Mouse (Mus musculus) liver, embryonic 16.5 days (tissue): ENCODE measurements around the gene Serpinb9b. TPM values are rescaled to one million over a fixed set of nuclear protein-coding genes. Genes with fewer than 3 reads are reported as not detected.

Source experiments
- ATAC-seq: fragments of 200-750 bp; cut with Nextera tagmentation; 2 replicates; pipeline ENCODE4 v1.8.0; 2017; ENCODE audit warnings: low read depth, mild to moderate bottlenecking, moderate number of reproducible peaks, moderate library complexity
- H3K27ac ChIP-seq: fragments of 300-500 bp; sonication (generic); 2 replicates; pipeline ENCODE4 v1.5.1; 2014; ENCODE audit warnings: mild to moderate bottlenecking, low read length
- H3K27me3 ChIP-seq: fragments of 300-500 bp; sonication (generic); 2 replicates; pipeline ENCODE4 v1.6.1; 2014; ENCODE audit warnings: low read depth, low read length, mixed read lengths; ENCODE audit not compliant: control insufficient read depth, insufficient read depth
- H3K36me3 ChIP-seq: fragments of 300-500 bp; sonication (generic); 2 replicates; pipeline ENCODE4 v1.6.1; 2014; ENCODE audit warnings: mild to moderate bottlenecking; ENCODE audit not compliant: control insufficient read depth, insufficient read depth
- H3K4me1 ChIP-seq: fragments of 300-500 bp; sonication (generic); 2 replicates; pipeline ENCODE4 v1.6.1; 2014; ENCODE audit warnings: low read depth, low read length, mixed read lengths; ENCODE audit not compliant: control insufficient read depth
- H3K4me2 ChIP-seq: fragments of 300-500 bp; sonication (generic); 2 replicates; pipeline ENCODE4 v1.6.1; 2014; ENCODE audit warnings: low read depth, low read length, mixed read lengths
- H3K4me3 ChIP-seq: fragments of 300-500 bp; sonication (generic); 2 replicates; pipeline ENCODE4 v1.5.1; 2014; ENCODE audit warnings: low read depth, mild to moderate bottlenecking, low read length
- H3K9ac ChIP-seq: fragments of 300-500 bp; sonication (generic); 2 replicates; pipeline ENCODE4 v1.6.1; 2014; ENCODE audit warnings: low read depth, low read length
- H3K9me3 ChIP-seq: fragments of 300-500 bp; sonication (generic); replicated peaks from 2 replicates; pipeline ENCODE4 v1.6.1; 2016; ENCODE audit warnings: low read length; ENCODE audit not compliant: control insufficient read depth
- WGBS: fragments of 180-500 bp; shearing (Covaris S2); extraction: QIAGEN DNeasy Blood & Tissue Kit; methylation state at CpG from one replicate; pipeline ENCODE4 v1.1.7; 2014; ENCODE audit not compliant: insufficient replicate concordance; 5-methylcytosine and 5-hydroxymethylcytosine counted together
- polyA plus RNA-seq: library from polyadenylated mRNA; unstranded; fragments of >200 nt; fragmentation: Nextera tagmentation; extraction: Ambion mirVana; gene quantifications from 2 replicates; pipeline ENCODE4 v1.2.1, GENCODE M21; 2015

Serpinb9b gene
- polyA plus RNA-seq, 1 experiment from 2014 or later: 0.05 TPM

DNA sequence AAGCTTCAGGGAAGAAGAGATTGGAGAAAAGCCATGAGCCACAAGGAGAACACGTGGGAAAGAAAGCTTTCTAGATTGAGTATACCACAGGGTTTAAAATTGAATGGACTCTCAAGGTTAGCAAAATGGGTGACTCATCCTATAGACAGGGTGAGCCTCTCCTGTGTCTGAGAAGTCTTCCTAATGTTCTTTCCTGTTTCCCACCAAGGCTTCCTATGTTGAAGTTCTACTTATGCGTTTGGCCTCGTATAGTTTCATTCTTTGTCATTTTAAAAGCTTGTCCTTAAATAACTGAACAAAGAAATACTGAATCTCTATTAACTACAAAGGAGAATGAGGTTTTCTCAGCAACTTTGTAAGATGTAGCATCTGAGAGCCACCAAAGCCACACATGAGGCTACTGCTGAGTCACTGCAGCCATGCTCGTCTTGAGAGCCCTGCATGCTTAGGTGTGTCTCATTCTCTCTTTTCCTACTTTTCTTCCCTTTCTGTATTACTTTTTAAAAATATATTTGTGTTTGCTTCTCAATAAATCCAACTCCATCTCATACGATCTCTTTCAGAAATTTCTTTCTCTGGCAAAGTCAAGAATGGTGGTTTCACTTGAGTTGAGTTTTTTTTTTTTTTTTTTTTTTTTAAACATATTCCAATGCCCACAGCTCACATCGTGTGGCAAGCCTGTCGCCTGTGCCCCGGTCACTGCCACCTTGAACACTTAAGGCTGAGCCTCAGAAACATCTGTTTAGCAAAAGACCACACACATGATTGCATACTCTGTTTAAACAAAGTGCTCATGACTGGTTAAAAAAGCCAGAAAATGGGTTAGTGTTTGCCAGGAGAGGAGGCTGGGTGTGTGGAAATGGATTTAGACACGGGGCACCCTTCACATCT, 23.4 kb upstream of the Serpinb9b start:
- 33% methylated on average over 9 of the region's 9 CpGs for WGBS
- Histone ChIP-seq H3K9me3 (no peaks in the 10 kb centered on the region), H3K4me1 (peaks cover 23% of the 10 kb centered on the region), H3K36me3 (no peaks in the 10 kb centered on the region), H3K4me3 (peak overlapping the region; percentile 66), H3K4me2 (peak overlapping the region; percentile 87), H3K27ac (peak overlapping the region; percentile 90), H3K9ac (peak overlapping the region; percentile 71), H3K27me3 (no peaks in the 10 kb centered on the region)
- ATAC-seq: peak; percentile 71

GRCm38 (mm10) chr13:33004414-33005105, 22.7 kb upstream of the Serpinb9b start:
- H3K27me3 ChIP-seq: no peaks in the 10 kb centered on the region
- no peaks in the 10 kb centered on the region for H3K9me3 ChIP-seq
- H3K4me1 ChIP-seq: peaks cover 23% of the 10 kb centered on the region
- H3K4me3 ChIP-seq: peak overlapping the region; percentile 66
- peak overlapping the region; percentile 87 for H3K4me2 ChIP-seq
- ATAC-seq: peak; percentile 92
- no peaks in the 10 kb centered on the region for H3K36me3 ChIP-seq
- H3K9ac ChIP-seq: peak overlapping the region; percentile 71
- 10% methylated on average over 12 of the region's 12 CpGs for WGBS
- H3K27ac ChIP-seq: peak overlapping the region; percentile 90

DNA sequence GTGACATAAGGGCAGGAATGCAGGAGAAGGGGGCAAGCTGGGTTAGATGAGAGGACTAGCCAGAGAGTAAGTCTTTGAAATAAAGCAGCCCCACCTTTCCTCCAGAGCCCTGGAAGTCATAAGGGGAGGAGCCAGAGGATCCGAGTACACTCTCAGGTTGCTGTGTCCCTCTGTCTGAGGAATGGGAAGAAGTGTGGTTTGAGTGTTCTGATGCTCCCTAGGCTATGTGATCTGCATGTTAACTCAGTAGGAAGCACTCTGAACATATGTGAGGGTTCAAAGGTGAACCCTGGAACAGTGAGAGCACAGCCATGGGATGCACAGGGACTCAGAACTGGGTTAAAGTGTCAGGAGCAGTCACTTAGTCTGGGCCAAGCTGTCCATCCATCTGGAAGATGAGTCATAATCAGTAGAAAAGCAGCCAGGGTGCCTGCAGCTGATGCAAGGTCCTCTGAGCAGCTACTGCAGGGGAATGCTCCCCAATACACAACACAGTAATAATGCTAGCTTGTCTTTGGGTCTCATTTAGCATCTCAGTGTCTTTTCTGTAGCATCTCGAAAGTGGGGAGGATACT, 21.6 kb upstream of the Serpinb9b start:
- no peaks in the 10 kb centered on the region for H3K27me3 ChIP-seq
- H3K4me2 ChIP-seq: peak overlapping the region; percentile 87; the same call in 1 of the 2 replicates
- H3K9ac ChIP-seq: no peak overlapping the region
- WGBS: 67% methylated on average over 2 of the region's 2 CpGs
- ATAC-seq: no peak
- no peaks in the 10 kb centered on the region for H3K36me3 ChIP-seq
- H3K4me1 ChIP-seq: peaks cover 23% of the 10 kb centered on the region
- peak overlapping the region; percentile 90; the same call in 1 of the 2 replicates for H3K27ac ChIP-seq
- no peak overlapping the region for H3K4me3 ChIP-seq
- H3K9me3 ChIP-seq: no peaks in the 10 kb centered on the region

- Histone ChIP-seq H3K4me1 (peaks cover 23% of the 10 kb centered on the region), H3K27ac (no peak overlapping the region), H3K36me3 (no peaks in the 10 kb centered on the region), H3K9me3 (no peaks in the 10 kb centered on the region), H3K4me2 (no peak overlapping the region), H3K9ac (no peak overlapping the region), H3K4me3 (no peak overlapping the region), H3K27me3 (no peaks in the 10 kb centered on the region)
- WGBS: 65% methylated on average over 3 of the region's 3 CpGs
- no peak for ATAC-seq
Measured at GRCm38 (mm10) chr13:33006555-33006954, 20.7 kb upstream of the Serpinb9b start.

DNA sequence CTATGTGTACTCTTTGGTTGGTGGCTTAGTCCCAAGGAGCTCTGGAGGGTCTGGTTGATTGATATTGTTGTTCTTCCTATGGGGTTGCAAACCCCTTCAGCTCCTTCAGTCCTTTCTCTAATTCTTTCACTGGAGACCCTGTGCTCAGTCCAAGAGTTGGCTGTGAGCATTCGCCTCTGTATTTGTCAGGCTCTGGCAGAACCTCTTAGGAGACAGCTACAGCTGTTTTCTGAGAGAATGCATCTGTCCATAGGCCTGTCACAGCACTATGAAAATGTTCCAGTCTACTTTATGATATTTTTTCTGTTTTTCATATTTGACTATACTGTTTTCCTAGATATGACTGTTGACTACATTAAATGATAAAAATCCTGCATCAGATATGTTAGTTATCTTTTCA, 14.8 kb upstream of the Serpinb9b start:
- Histone ChIP-seq H3K36me3 (no peaks in the 10 kb centered on the region), H3K4me1 (no peaks in the 10 kb centered on the region), H3K27ac (no peak overlapping the region), H3K9ac (no peak overlapping the region), H3K4me2 (no peak overlapping the region), H3K9me3 (no peaks in the 10 kb centered on the region), H3K4me3 (no peak overlapping the region), H3K27me3 (no peaks in the 10 kb centered on the region)
- WGBS: 81% methylated on average over 1 of the region's 1 CpGs
- ATAC-seq: no peak

DNA sequence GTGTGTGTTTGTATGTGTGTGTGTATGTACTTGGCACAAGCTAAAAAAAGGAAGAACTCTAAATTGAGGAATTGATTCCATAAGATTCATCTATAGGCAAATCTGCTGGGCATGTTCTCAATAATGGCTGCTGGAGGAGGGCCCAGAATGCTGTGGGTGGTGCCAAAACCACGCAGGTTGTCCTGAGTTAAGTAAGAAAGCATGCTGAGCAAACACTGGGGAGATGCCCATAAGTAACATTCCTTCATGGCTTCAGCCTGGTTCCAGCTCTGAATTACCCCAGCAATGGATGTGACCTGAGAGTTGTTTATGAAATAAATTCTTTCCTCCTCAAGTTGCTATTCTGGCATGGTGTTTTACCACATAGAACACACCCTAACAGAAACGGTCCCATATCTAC, 13.9 kb upstream of the Serpinb9b start:
- no peaks in the 10 kb centered on the region for H3K36me3 ChIP-seq
- H3K9ac ChIP-seq: no peak overlapping the region
- no peak for ATAC-seq
- no peaks in the 10 kb centered on the region for H3K27me3 ChIP-seq
- H3K4me3 ChIP-seq: no peak overlapping the region
- H3K27ac ChIP-seq: no peak overlapping the region
- H3K4me2 ChIP-seq: no peak overlapping the region
- 65% methylated on average over 2 of the region's 2 CpGs for WGBS
- H3K9me3 ChIP-seq: no peaks in the 10 kb centered on the region
- H3K4me1 ChIP-seq: no peaks in the 10 kb centered on the region

GRCm38 (mm10) chr13:33022371-33022770, 4.8 kb upstream of the Serpinb9b start:
- Histone ChIP-seq H3K9me3 (no peaks in the 10 kb centered on the region), H3K4me1 (no peaks in the 10 kb centered on the region), H3K27ac (no peak overlapping the region), H3K9ac (no peak overlapping the region), H3K36me3 (no peaks in the 10 kb centered on the region), H3K4me3 (no peak overlapping the region), H3K4me2 (no peak overlapping the region), H3K27me3 (no peaks in the 10 kb centered on the region)
- WGBS: 81% methylated on average over 1 of the region's 1 CpGs
- no peak for ATAC-seq

GRCm38 (mm10) chr13:33026427-33027057, 674 bp upstream of the Serpinb9b start:
- no peak overlapping the region for H3K9ac ChIP-seq
- ATAC-seq: no peak
- no peaks in the 10 kb centered on the region for H3K9me3 ChIP-seq
- H3K36me3 ChIP-seq: no peaks in the 10 kb centered on the region
- no peak overlapping the region for H3K27ac ChIP-seq
- no peaks in the 10 kb centered on the region for H3K27me3 ChIP-seq
- H3K4me1 ChIP-seq: no peaks in the 10 kb centered on the region
- no peak overlapping the region for H3K4me3 ChIP-seq
- WGBS: 58% methylated on average over 1 of the region's 1 CpGs
- no peak overlapping the region for H3K4me2 ChIP-seq
